ENCODE assay signal across 8 mouse cellular contexts in the genomic region with DNA sequence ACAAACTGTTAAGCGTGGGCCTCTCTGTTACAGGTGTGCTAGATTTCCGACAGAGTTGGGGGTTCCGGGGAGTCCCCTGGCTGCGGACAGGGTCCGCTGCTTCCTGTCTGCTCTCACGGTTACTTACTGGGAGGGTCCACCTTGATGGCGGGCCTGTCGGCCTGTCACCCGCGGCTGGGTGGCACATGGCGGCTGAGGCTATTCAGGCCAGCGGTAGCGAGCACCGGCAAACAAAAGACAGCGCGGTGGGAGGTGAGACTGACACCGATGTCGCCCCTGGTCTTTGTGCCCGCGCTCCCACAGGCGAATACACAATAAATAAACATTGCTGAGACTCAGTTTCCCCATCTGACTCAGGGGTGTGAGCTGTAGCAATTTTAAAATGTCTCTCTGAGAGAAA. TPM values are rescaled to one million over a fixed set of nuclear protein-coding genes. Genes with fewer than 3 reads are reported as not detected.
DNase-seq lines count a peak whose midpoint lies in the region; ATAC-seq and TF ChIP-seq lines count a peak whose summit lies in the region.

No protein-coding gene starts in this region.

- no peak for TF ChIP-seq CTCF in cortical plate, adult 2 months (IDR thresholded peaks at IDR 0.05; ENCODE audit: extremely low read depth, insufficient read depth, low read length)
- no peak for TF ChIP-seq CTCF in hindbrain, postnatal 0 days (IDR thresholded peaks at IDR 0.05; ENCODE audit: low read depth)
- TF ChIP-seq CTCF in midbrain, postnatal 0 days (IDR thresholded peaks at IDR 0.05): no peak

- H3K4me1 ChIP-seq in heart, embryonic 13.5 days: peaks cover 40% of the 10 kb centered on the region
- no peaks in the 10 kb centered on the region for H3K4me1 ChIP-seq in cortical plate, adult 2 months (ENCODE audit: control insufficient read depth, insufficient read depth, low read length)
- no peaks in the 10 kb centered on the region for H3K4me1 ChIP-seq in hindbrain, postnatal 0 days (ENCODE audit: insufficient read depth, low read length)
- H3K4me1 ChIP-seq in midbrain, postnatal 0 days (ENCODE audit: insufficient read depth, low read length): no peaks in the 10 kb centered on the region

- peaks cover 15% of the 10 kb centered on the region for H3K36me3 ChIP-seq in heart, embryonic 13.5 days
- H3K36me3 ChIP-seq in hindbrain, postnatal 0 days (ENCODE audit: insufficient read depth, low read length): peaks cover 13% of the 10 kb centered on the region; the same call in 1 of the 2 replicates
- peaks cover 19% of the 10 kb centered on the region for H3K36me3 ChIP-seq in midbrain, postnatal 0 days (ENCODE audit: insufficient read depth, low read length)

- peaks cover 79% of the 10 kb centered on the region for H3K27me3 ChIP-seq in heart, embryonic 13.5 days (replicated peaks)
- peaks cover 4% of the 10 kb centered on the region; the same call in 1 of the 2 replicates for H3K27me3 ChIP-seq in hindbrain, postnatal 0 days (ENCODE audit: insufficient read depth, low read length)
- no peaks in the 10 kb centered on the region for H3K27me3 ChIP-seq in midbrain, postnatal 0 days (ENCODE audit: insufficient read depth, low read length)

- peak overlapping the region; percentile 55 for H3K4me3 ChIP-seq in heart, embryonic 13.5 days
- peak overlapping the region; percentile 32 for H3K4me3 ChIP-seq in cortical plate, adult 2 months (ENCODE audit: insufficient read depth, low read length)
- H3K4me3 ChIP-seq in hindbrain, postnatal 0 days (ENCODE audit: low read length): peak overlapping the region; percentile 34
- H3K4me3 ChIP-seq in midbrain, postnatal 0 days (ENCODE audit: low read depth, low read length): peak overlapping the region; percentile 30

- ATAC-seq in heart, embryonic 13.5 days (ENCODE audit: extremely low read depth, insufficient number of reproducible peaks, low FRiP score, low TSS enrichment): no peak
- ATAC-seq in hindbrain, postnatal 0 days: no peak
- ATAC-seq in midbrain, postnatal 0 days (ENCODE audit: low FRiP score): no peak
- no peak for ATAC-seq in monocyte, adult 5-6 weeks (replicated peaks; ENCODE audit: insufficient number of reproducible peaks, low FRiP score, low TSS enrichment, poor library complexity, severe bottlenecking)

- no peaks in the 10 kb centered on the region for H3K9me3 ChIP-seq in heart, embryonic 13.5 days
- no peaks in the 10 kb centered on the region for H3K9me3 ChIP-seq in hindbrain, postnatal 0 days (ENCODE audit: low read length)
- no peaks in the 10 kb centered on the region for H3K9me3 ChIP-seq in midbrain, postnatal 0 days (ENCODE audit: low read length)

- H3K9ac ChIP-seq in heart, embryonic 13.5 days: peak overlapping the region; percentile 78
- peak overlapping the region; percentile 61 for H3K9ac ChIP-seq in hindbrain, postnatal 0 days (replicated peaks; ENCODE audit: low read length)
- H3K9ac ChIP-seq in midbrain, postnatal 0 days (replicated peaks; ENCODE audit: low read length, poor library complexity, severe bottlenecking): peak overlapping the region; percentile 62

- WGBS in heart, embryonic 13.5 days: 6% methylated on average over 21 of the region's 21 CpGs
- WGBS in hindbrain, postnatal 0 days: 13% methylated on average over 21 of the region's 21 CpGs
- 9% methylated on average over 21 of the region's 21 CpGs for WGBS in midbrain, postnatal 0 days

- intact Hi-C loops in heart, postnatal 10 days (cut with DNase I): no loop called here

- no peak overlapping the region for H3K27ac ChIP-seq in heart, embryonic 13.5 days (replicated peaks)
- no peak overlapping the region for H3K27ac ChIP-seq in cortical plate, adult 2 months (ENCODE audit: insufficient read depth, low read length)
- H3K27ac ChIP-seq in hindbrain, postnatal 0 days: peak overlapping the region; percentile 81
- H3K27ac ChIP-seq in midbrain, postnatal 0 days (ENCODE audit: low read depth, low read length): peak overlapping the region; percentile 84

- DNase-seq in heart, postnatal 10 days: no peak
- DNase-seq in hindbrain, postnatal 0 days (ENCODE audit: low spot score): peak; percentile 17
- no peak for DNase-seq in midbrain, postnatal 0 days (ENCODE audit: low spot score)
- DNase-seq in natural killer cell, adult 2 months (ENCODE audit: low spot score in 2 of 2): no peak
- no peak for DNase-seq in kidney, postnatal 14 days

- H3K4me2 ChIP-seq in heart, embryonic 13.5 days: peak overlapping the region; percentile 87
- peak overlapping the region; percentile 63 for H3K4me2 ChIP-seq in hindbrain, postnatal 0 days (ENCODE audit: low read depth, low read length)
- H3K4me2 ChIP-seq in midbrain, postnatal 0 days (ENCODE audit: low read depth, low read length, poor library complexity, severe bottlenecking): peak overlapping the region; percentile 58

- TF ChIP-seq POLR2A in cortical plate, adult 2 months (IDR thresholded peaks at IDR 0.05; ENCODE audit: extremely low read depth, insufficient read depth, low read length): no peak

RNA-seq across cellular contexts. Expression of a gene that starts 10.7 kb away (rescaled TPM):
- polyA plus RNA-seq in heart, embryonic 13.5 days (2015; fragmentation: Nextera tagmentation; extraction: Ambion mirVana): 8.5 and 10.6 TPM in 2 replicates
- total RNA-seq in heart, postnatal 10 days (2021): 1 to 10 TPM; 1.4 to 1.7 TPM
- 7.7 and 8.5 TPM in 2 replicates for polyA plus RNA-seq in cortical plate, adult 2 months (2012; rRNA removed)
- total RNA-seq in hindbrain, postnatal 0 days (2014; rRNA removed): 24.0 and 32.8 TPM in 2 replicates
- 23.2 and 23.8 TPM in 2 replicates for polyA plus RNA-seq in hindbrain, postnatal 0 days (2015; fragmentation: Nextera tagmentation; extraction: Ambion mirVana)
- total RNA-seq in midbrain, postnatal 0 days (2014; rRNA removed): 45.1 and 51.1 TPM in 2 replicates
- 52.1 and 58.4 TPM in 2 replicates for polyA plus RNA-seq in midbrain, postnatal 0 days (2015; fragmentation: Nextera tagmentation; extraction: Ambion mirVana)
- 1.0 TPM in 1 of 3 replicates, not detected in the others for total RNA-seq in monocyte, adult 5-6 weeks (2017)

RNA-seq across cellular contexts. Expression of a gene that starts 17.3 kb away (rescaled TPM):
- polyA plus RNA-seq in heart, embryonic 13.5 days (2015; fragmentation: Nextera tagmentation; extraction: Ambion mirVana): 10.4 and 13.1 TPM in 2 replicates
- total RNA-seq in heart, postnatal 10 days (2021): 1 to 10 TPM; 3.1 to 3.4 TPM
- polyA plus RNA-seq in cortical plate, adult 2 months (2012; rRNA removed): 13.1 and 13.9 TPM in 2 replicates
- 2.6 and 3.2 TPM in 2 replicates for total RNA-seq in hindbrain, postnatal 0 days (2014; rRNA removed)
- polyA plus RNA-seq in hindbrain, postnatal 0 days (2015; fragmentation: Nextera tagmentation; extraction: Ambion mirVana): 4.3 and 4.4 TPM in 2 replicates
- 2.3 and 2.8 TPM in 2 replicates for total RNA-seq in midbrain, postnatal 0 days (2014; rRNA removed)
- polyA plus RNA-seq in midbrain, postnatal 0 days (2015; fragmentation: Nextera tagmentation; extraction: Ambion mirVana): 4.1 and 5.3 TPM in 2 replicates
- 16.2 to 29.1 TPM (median 18.0 TPM) in 3 replicates for total RNA-seq in monocyte, adult 5-6 weeks (2017)

RNA-seq across cellular contexts. Expression of a gene that starts 24.2 kb away (rescaled TPM):
- polyA plus RNA-seq in heart, embryonic 13.5 days (2015; fragmentation: Nextera tagmentation; extraction: Ambion mirVana): 87.9 and 96.4 TPM in 2 replicates
- total RNA-seq in heart, postnatal 10 days (2021): 100 to 1,000 TPM; 113 to 134 TPM
- 150 and 180 TPM in 2 replicates for polyA plus RNA-seq in cortical plate, adult 2 months (2012; rRNA removed)
- total RNA-seq in hindbrain, postnatal 0 days (2014; rRNA removed): 257 and 261 TPM in 2 replicates
- polyA plus RNA-seq in hindbrain, postnatal 0 days (2015; fragmentation: Nextera tagmentation; extraction: Ambion mirVana): 730 and 732 TPM in 2 replicates
- 315 and 337 TPM in 2 replicates for total RNA-seq in midbrain, postnatal 0 days (2014; rRNA removed)
- polyA plus RNA-seq in midbrain, postnatal 0 days (2015; fragmentation: Nextera tagmentation; extraction: Ambion mirVana): 760 and 829 TPM in 2 replicates
- 137 to 163 TPM (median 145 TPM) in 3 replicates for total RNA-seq in monocyte, adult 5-6 weeks (2017)

RNA-seq across cellular contexts. Expression of a gene that starts 36.2 kb away (rescaled TPM):
- polyA plus RNA-seq in heart, embryonic 13.5 days (2015; fragmentation: Nextera tagmentation; extraction: Ambion mirVana): 41.7 and 43.7 TPM in 2 replicates
- total RNA-seq in heart, postnatal 10 days (2021): 10 to 100 TPM; 20.3 to 23.1 TPM
- 36.9 and 37.1 TPM in 2 replicates for polyA plus RNA-seq in cortical plate, adult 2 months (2012; rRNA removed)
- total RNA-seq in hindbrain, postnatal 0 days (2014; rRNA removed): 41.5 and 49.3 TPM in 2 replicates
- polyA plus RNA-seq in hindbrain, postnatal 0 days (2015; fragmentation: Nextera tagmentation; extraction: Ambion mirVana): 45.8 and 45.9 TPM in 2 replicates
- total RNA-seq in midbrain, postnatal 0 days (2014; rRNA removed): 45.1 and 60.9 TPM in 2 replicates
- polyA plus RNA-seq in midbrain, postnatal 0 days (2015; fragmentation: Nextera tagmentation; extraction: Ambion mirVana): 42.4 and 49.6 TPM in 2 replicates
- total RNA-seq in monocyte, adult 5-6 weeks (2017): 43.7 to 46.7 TPM (median 46.2 TPM) in 3 replicates

RNA-seq across cellular contexts. Expression of a gene that starts 41.9 kb away (rescaled TPM):
- 15.6 and 15.7 TPM in 2 replicates for polyA plus RNA-seq in heart, embryonic 13.5 days (2015; fragmentation: Nextera tagmentation; extraction: Ambion mirVana)
- 100 to 1,000 TPM; 132 to 190 TPM for total RNA-seq in heart, postnatal 10 days (2021)
- polyA plus RNA-seq in cortical plate, adult 2 months (2012; rRNA removed): 26.6 and 33.8 TPM in 2 replicates
- total RNA-seq in hindbrain, postnatal 0 days (2014; rRNA removed): 146 and 172 TPM in 2 replicates
- 14.7 and 15.8 TPM in 2 replicates for polyA plus RNA-seq in hindbrain, postnatal 0 days (2015; fragmentation: Nextera tagmentation; extraction: Ambion mirVana)
- total RNA-seq in midbrain, postnatal 0 days (2014; rRNA removed): 114 and 143 TPM in 2 replicates
- polyA plus RNA-seq in midbrain, postnatal 0 days (2015; fragmentation: Nextera tagmentation; extraction: Ambion mirVana): 16.3 and 17.2 TPM in 2 replicates
- total RNA-seq in monocyte, adult 5-6 weeks (2017): 27.3 to 65.5 TPM (median 29.9 TPM) in 3 replicates

Comparison
In these comparisons a context has a peak if more than half of its experiments do, and no peak if none do; other contexts are left out.
1. H3K27ac ChIP-seq: peak in hindbrain, postnatal 0 days (single experiment) and midbrain, postnatal 0 days (single experiment); none in heart, embryonic 13.5 days (single experiment) and cortical plate, adult 2 months (single experiment).
2. Peak in every context shown above with its lines, with median percentiles within 50 percentile points of each other: H3K4me2 ChIP-seq, H3K4me3 ChIP-seq and H3K9ac ChIP-seq.